Mouse (Mus musculus): Measurements from ENCODE around the gene Git2. TPM values are rescaled to one million over a fixed set of nuclear protein-coding genes. Genes with fewer than 3 reads are reported as not detected.

Git2 gene
- 100 to 1,000 TPM; 177 to 195 TPM for total RNA-seq (2023)

DNA sequence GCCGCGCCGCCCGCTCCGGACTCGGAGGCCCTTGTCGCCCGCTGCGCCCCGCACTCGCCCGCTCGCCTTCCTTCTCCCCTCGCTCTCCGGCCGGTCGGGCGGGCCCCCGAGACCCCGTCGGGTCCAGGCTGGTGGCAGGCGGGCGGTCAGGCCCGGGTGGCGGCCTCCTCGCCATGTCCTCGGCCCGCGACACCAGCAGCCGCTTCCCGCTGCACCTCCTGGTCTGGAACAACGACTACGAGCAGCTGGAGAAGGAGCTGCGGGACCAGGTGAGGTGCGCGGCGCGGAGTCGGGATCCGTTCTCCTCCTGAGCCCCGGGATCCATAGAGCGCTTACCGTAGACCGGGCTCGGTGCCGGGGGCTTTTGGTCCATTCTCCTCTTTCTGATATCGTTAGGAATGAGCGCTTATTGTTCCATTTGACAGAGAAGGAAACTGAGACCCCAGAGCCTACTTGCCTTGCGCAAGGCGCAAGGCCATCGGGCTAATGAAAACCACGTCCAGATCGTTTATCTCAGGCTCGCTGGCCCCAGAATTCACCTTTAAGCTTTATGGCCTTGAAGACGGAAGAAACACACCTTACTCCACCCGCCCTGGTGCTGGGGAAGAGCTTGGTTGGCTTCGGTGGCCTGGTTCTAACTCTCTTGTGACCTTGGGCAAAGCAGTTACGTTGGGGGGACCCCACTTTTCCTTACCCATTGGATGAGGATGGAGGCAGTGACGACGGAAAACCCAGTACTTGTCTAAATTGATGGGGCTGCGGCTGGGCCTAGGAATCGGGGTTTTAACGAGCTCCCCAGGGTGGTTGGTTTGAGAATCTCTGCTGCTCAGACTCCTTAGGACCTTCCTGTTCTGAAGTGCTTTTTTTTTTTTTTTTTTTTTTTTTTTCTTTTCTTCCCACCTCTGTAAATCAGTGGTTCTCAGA is at the start of gene Git2:
Gene Git2 (minus strand): TSS at position 462 of the 924 bp plus-strand sequence.

DNA sequence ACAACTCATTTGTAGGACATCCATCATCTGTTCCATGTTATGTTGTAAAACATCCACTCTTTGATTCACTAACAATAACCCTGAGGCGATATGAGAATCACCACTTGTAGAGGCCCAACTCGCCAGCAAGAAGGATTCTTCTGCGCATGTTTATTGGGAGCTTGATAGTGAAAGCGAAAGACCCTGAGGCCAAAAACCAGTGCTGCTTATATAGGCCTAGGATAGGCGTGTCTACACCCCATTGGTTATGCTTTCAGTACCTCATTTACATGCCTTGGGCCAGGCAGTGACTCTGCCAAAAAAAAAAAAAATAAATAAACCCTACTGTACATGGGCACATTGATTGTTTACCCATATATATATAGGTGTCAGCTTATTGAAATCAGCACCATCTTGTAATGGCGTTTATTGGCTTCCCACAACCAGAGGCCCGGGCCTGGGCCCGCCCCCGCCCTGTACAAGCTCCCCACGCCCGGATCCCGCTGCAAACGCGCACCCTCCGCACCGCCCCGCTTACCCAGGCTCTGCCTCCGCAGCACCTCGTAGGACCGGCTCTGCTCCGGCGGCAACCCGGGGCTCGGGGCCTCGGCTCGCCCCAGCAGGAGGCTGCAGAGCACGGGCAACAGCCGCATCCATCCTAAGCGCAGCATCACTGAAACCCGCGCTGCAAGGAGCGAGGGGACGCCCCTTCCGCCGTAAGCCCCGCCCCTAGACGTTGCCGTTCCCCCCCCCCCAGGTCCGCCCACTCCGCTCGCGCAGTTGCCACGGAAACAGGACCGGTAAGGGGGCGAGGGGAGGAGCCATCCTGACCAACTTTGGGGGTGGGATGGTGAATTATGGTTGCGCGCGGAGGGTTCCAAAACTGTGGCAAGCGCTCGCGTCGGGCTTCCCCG is 47.7 kb upstream of the Git2 start, which contains the start of gene 1500011B03Rik:
Gene 1500011B03Rik (minus strand): TSS at position 673 of the 893 bp plus-strand sequence.

DNA sequence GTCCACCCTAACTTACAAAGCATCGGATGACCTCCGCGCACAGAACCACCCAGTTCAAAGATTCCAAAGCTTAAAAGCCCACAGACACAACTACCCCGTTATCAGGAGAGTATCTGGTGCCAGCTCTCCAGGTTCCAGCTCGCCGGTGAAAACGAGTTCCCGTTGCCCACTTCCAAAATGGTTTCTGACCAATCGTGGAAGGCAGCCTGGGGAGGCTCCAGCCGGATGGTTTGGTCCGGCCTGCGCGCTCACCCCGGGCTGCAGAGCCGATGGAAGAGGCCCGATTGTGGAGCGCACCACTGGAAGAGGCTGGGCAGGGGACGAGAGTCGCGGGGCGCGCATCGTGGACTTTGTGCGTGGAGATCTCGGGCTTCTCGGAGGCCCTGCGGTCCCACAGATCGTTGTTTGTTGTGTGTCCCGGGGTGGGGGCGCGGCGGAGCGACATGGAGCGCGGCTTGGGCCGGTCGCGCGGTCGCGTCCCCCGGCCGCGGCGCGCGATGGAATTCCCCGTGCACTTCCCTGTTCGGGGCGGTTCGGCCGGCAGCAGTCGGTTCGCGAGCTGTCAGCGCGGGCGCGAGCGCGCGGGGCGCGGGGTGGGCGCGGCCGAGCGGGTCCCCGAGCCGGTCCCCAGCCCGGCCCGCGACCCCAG is 790 bp downstream of the Git2 start, which contains the start of gene Ankrd13a:
Gene Ankrd13a (plus strand): TSS at position 275 of the 649 bp plus-strand sequence.

DNA sequence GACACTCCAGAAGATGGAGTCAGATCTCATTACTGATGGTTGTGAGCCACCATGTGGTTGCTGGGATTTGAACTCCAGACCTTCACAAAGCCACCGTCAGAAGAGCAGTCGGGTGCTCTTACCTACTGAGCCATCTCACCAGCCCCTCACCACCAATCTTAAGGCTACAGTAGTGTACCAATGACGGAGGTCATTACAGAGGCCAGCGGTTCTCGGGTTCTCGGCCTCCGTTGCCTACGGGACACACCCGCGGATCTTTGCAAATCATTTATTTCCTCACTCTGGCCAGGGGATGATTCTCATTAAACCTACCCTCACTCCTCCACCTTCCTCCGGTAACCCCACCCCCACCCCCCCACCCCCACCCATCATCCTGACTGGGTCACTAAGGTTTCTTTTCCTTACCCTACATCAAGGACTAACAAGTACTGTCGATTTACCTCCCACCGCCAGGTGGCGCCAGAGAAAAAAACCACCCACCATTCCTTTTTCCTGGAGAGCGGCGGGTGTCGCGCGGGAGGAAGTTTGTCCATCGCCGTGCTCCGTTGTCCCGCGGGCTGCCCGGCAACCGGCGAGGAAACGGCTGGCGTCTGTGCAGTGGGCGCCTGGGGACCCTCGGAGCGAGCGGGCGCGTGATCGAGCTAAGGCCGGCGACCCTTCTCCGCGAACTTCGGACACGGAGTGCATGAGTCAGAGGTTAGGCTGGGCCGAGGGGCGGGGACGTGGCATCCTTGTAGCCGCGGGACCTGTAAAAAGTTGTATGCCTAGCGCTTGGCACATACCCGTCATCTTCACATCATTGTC is 67.8 kb downstream of the Git2 start, which contains the start of gene Tchp:
Gene Tchp (plus strand): TSS at position 496 of the 804 bp plus-strand sequence.

DNA sequence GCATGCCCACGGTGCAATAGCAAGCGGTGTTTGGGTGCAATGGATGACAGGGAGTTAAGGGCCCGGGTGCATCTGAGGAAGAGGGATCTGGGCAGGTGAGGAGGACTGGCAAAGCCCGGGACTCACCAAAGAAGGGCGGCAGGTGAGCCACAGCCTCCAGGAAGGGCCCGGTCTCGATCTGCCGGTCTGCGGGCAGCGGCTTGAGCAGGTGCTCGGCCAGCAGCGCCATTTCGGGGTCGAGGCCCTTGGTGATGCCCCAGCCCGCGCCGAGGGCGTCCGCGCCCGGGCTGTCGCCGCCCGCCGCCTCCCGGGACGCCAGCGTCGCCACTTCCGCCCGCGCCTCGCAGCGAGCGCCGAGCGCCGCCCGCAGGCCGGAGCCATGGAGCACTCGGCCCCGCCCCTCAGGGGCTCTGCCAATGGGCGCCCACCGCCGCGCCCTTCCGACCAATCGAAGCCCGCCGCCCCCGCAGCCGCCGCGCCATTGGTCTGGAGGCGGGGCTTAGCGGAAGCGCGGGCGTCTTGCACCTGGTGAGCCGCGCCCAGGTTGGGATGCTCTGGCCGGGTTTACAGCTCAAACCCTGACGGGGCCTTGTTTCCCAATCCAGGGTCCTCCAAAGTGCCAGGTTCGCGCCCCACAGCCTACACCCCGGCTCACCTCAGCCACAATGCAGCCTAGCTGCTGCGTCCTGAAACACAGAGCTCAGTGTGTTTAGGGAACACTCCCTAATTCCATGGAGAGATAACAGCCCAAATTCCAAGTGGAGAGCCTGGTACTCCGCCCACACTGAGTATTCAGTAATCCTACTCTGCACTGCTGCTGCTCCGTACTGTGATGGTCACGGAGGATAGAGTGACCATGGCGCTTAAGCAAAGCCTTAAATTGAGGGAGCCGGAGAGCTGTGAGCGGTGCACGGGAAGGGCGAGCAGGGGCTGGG is 84.4 kb downstream of the Git2 start, which contains the start of gene Gltp:
Gene Gltp (minus strand): TSS at position 352 of the 935 bp plus-strand sequence.

Other genes starting within 250 kb of the Git2 start
- 1 to 10 TPM; 6.1 to 8.7 TPM for gene Fam222a, start 207.5 kb downstream of the Git2 start, total RNA-seq (2023)
- gene Trpv4, start 117.1 kb downstream of the Git2 start, total RNA-seq (2023): under 1 TPM in 1 of 2 experiments, not detected in 1; 0.70 TPM
- 100 to 1,000 TPM; 141 to 143 TPM for gene Gltp, start 84.5 kb downstream of the Git2 start, total RNA-seq (2023)
- 10 to 100 TPM; 24.8 to 25.8 TPM for gene Tchp, start 67.8 kb downstream of the Git2 start, total RNA-seq (2023)
- gene Ankrd13a, start 840 bp downstream of the Git2 start, total RNA-seq (2023): 100 to 1,000 TPM; 137 to 146 TPM
- gene 1500011B03Rik, start 48.0 kb upstream of the Git2 start, total RNA-seq (2023): 10 to 100 TPM; 46.8 to 58.9 TPM
- not detected for gene 4930519G04Rik, start 78.1 kb upstream of the Git2 start, total RNA-seq (2023)
- not detected for gene Gm9936, start 83.2 kb upstream of the Git2 start, total RNA-seq (2023)
- gene Oasl2, start 121.4 kb upstream of the Git2 start, total RNA-seq (2023): 1 to 10 TPM; 4.9 to 9.6 TPM
- gene Oasl1, start 147.7 kb upstream of the Git2 start, total RNA-seq (2023): 1 to 10 TPM; 3.2 TPM
- gene 2210016L21Rik, start 166.6 kb upstream of the Git2 start, total RNA-seq (2023): 10 to 100 TPM; 33.9 to 35.1 TPM
- gene Hnf1a, start 195.6 kb upstream of the Git2 start, total RNA-seq (2023): not detected
- 10 to 100 TPM; 65.3 to 67.6 TPM for gene Sppl3, start 235.6 kb upstream of the Git2 start, total RNA-seq (2023)